Mouse (Mus musculus): Measurements from ENCODE around the gene Plxnb3.
A peak's percentile ranks its signal among the peaks of the same experiment; 100 is the strongest.

DNA sequence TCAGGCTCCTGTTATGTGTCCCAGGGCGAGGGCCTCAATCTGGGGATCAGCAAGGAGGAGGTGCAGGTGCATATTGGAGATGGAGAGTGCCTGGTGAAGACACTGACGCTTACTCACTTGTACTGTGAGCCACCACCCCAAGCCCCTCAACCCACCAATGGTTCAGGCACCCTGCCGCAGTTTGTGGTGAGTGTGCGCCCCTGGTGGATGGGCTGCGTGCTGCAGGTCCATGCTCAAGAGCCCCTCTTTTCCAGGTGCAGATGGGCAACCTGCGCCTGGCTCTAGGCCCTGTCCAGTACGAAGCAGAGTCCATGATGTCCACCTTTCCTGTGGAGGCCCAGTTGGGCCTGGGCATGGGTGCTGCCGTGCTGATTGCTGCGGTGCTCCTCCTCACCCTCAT is 10.4 kb downstream of the Plxnb3 start:
- TF ChIP-seq CTCF (IDR thresholded peaks at IDR 0.05; ENCODE audit: low read depth) (peak; percentile 67), EP300 (IDR thresholded peaks at IDR 0.05; ENCODE audit: low read depth) (no peak)

All from liver, postnatal 0 days (tissue).